Mouse (Mus musculus) heart, postnatal 0 days (tissue): Measurements from ENCODE around the gene Atf7ip2. TPM values are rescaled to one million over a fixed set of nuclear protein-coding genes. Genes with fewer than 3 reads are reported as not detected.
A peak's percentile ranks its signal among the peaks of the same experiment; 100 is the strongest.

Experiments used
- ATAC-seq: fragments of 200-750 bp; cut with Nextera tagmentation; 2 replicates; pipeline ENCODE4 v1.8.0; 2017; ENCODE audit warnings: low read depth, moderate number of reproducible peaks, moderate library complexity; ENCODE audit not compliant: insufficient read depth
- DNase-seq: peaks from one replicate; pipeline ENCODE4 v3.0.0-alpha.2; 2016; ENCODE audit warnings: low spot score
- H3K27ac ChIP-seq: fragments of 300-500 bp; sonication (generic); 2 replicates; pipeline ENCODE4 v1.5.1; 2014; ENCODE audit warnings: low read depth, mild to moderate bottlenecking
- H3K27me3 ChIP-seq: fragments of 300-500 bp; sonication (generic); 2 replicates; pipeline ENCODE4 v1.6.1; 2014; ENCODE audit warnings: low read length, mixed read lengths; ENCODE audit not compliant: control insufficient read depth, insufficient read depth
- H3K36me3 ChIP-seq: fragments of 300-500 bp; sonication (generic); replicated peaks from 2 replicates; pipeline ENCODE4 v1.6.1; 2014; ENCODE audit warnings: low read length, mixed read lengths; ENCODE audit not compliant: control insufficient read depth, insufficient read depth
- H3K4me1 ChIP-seq: fragments of 300-500 bp; sonication (generic); 2 replicates; pipeline ENCODE4 v1.6.1; 2014; ENCODE audit warnings: antibody characterized with exemption; ENCODE audit not compliant: control insufficient read depth, insufficient read depth
- H3K4me2 ChIP-seq: fragments of 300-500 bp; sonication (generic); 2 replicates; pipeline ENCODE4 v1.6.1; 2014; ENCODE audit warnings: low read depth, mild to moderate bottlenecking, low read length, moderate library complexity
- H3K4me3 ChIP-seq: fragments of 300-500 bp; sonication (generic); 2 replicates; pipeline ENCODE4 v1.5.1; 2014; ENCODE audit warnings: low read depth, low read length
- H3K9ac ChIP-seq: fragments of 300-500 bp; sonication (generic); replicated peaks from 2 replicates; pipeline ENCODE4 v1.6.1; 2014; ENCODE audit warnings: low read depth, low read length, mixed read lengths
- H3K9me3 ChIP-seq: fragments of 300-500 bp; sonication (generic); replicated peaks from 2 replicates; pipeline ENCODE4 v1.6.1; 2016; ENCODE audit warnings: low read length; ENCODE audit not compliant: control insufficient read depth
- CTCF ChIP-seq: IDR thresholded peaks from 2 replicates; pipeline ENCODE4 v1.5.1; 2016; ENCODE audit warnings: antibody characterized with exemption, control low read depth, low read depth
- EP300 ChIP-seq: IDR thresholded peaks from 2 replicates; pipeline ENCODE4 v1.6.1; 2016; ENCODE audit warnings: antibody characterized with exemption, low read depth
- WGBS: fragments of 180-500 bp; shearing (Covaris S2); extraction: QIAGEN DNeasy Blood & Tissue Kit; methylation state at CpG from one replicate; pipeline ENCODE4 v1.1.7; 2014; 5-methylcytosine and 5-hydroxymethylcytosine counted together
- microRNA-seq: library from miRNA; unstranded; fragments of <30 nt; microRNA quantifications from one replicate; pipeline ENCODE4, GENCODE M21; 2016
- polyA plus RNA-seq: library from polyadenylated mRNA; unstranded; fragments of >200 nt; fragmentation: Nextera tagmentation; extraction: Ambion mirVana; gene quantifications from 2 replicates; pipeline ENCODE4 v1.2.1, GENCODE M21; 2015
- total RNA-seq: library from RNA; depleted of rRNA; stranded (reverse); fragments of >200 nt; gene quantifications from 2 replicates; pipeline ENCODE4 v1.2.3, GENCODE M21; 2014; ENCODE audit warnings: low replicate concordance; rRNA removed

Gene Atf7ip2
- total and polyA plus RNA-seq, 2 experiments from 2014 or later = 0.10 TPM; not detected in 1

GRCm38 (mm10) chr16:10299637-10300036 is 107.1 kb downstream of the Atf7ip2 start:
- Histone ChIP-seq H3K4me1 (peaks cover 15% of the 10 kb centered on the region; the same call in 1 of the 2 replicates), H3K4me2 (no peak overlapping the region), H3K4me3 (no peak overlapping the region), H3K27me3 (no peaks in the 10 kb centered on the region), H3K36me3 (no peaks in the 10 kb centered on the region), H3K9me3 (no peaks in the 10 kb centered on the region), H3K9ac (no peak overlapping the region), H3K27ac (peak overlapping the region; percentile 65)
- DNase-seq = peak; percentile 47
- ATAC-seq = peak; percentile 56; the same call in 1 of the 2 replicates
- TF ChIP-seq EP300 (no peak), CTCF (no peak)
- 28% methylated on average over 8 of the region's 8 CpGs for WGBS

DNA sequence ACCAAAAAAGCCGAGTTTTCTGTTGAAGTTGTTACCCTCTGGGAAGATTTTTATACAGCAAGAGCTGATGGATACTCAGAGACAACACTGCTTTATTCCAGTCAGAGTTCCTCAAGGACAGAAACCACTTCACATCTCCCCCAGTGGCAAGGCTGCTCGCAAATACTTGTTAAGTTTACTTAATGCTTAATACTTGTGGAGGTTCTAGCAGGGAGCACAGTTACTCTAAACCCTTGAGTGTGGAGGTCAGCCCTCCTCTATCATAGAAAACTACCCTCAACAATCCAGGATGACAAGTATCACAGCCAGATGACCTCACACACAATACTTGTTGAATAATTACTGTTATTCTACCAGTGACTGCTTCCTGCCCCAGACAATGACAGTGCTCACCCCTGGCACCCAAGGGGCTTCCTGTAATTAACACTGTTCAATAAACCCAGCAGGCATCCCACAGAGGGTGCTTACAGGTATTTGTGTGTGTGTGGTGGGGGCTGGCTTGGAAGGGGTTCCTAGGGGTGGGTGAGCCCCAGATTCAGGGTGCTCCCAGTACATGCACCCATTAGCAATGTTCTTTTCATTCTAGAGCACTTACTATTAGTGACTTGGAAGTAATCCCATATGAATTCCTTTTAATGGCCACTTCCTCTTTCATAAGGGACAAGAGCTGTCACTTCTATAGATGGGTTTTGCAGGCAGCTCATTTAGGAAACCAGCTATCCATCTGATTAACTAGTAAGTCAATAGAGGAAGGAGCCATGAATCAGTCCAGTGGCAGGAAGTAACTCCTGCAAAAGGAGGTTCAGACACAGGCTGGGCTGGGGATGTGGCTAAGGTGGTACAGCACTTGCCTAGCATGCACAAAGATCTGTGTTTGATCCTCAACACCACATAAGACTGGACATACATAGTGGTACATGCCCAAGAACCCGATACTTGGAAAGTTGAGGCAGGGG is 108.0 kb downstream of the Atf7ip2 start:
- H3K27ac ChIP-seq = peak overlapping the region; percentile 65
- WGBS = 51% methylated on average over 3 of the region's 3 CpGs
- no peak overlapping the region for H3K4me2 ChIP-seq
- DNase-seq (no peak), ATAC-seq (no peak)
- no peak overlapping the region for H3K9ac ChIP-seq
- no peaks in the 10 kb centered on the region for H3K27me3 ChIP-seq
- H3K36me3 ChIP-seq = no peaks in the 10 kb centered on the region
- no peak overlapping the region for H3K4me3 ChIP-seq
- H3K9me3 ChIP-seq = no peaks in the 10 kb centered on the region
- no peak for TF ChIP-seq CTCF
- no peak for TF ChIP-seq EP300
- H3K4me1 ChIP-seq = peaks cover 15% of the 10 kb centered on the region; the same call in 1 of the 2 replicates

Small RNA genes within 50 kb of the gene (microRNA-seq; reads per million reads assigned to microRNA genes)
- not detected for gene Gm22932

Other genes with a start within 250 kb of the Atf7ip2 start
- gene Grin2a, start 197.2 kb upstream of the Atf7ip2 start, total RNA-seq = 0.27 and 0.38 TPM in 2 replicates
- 0.05 and 0.15 TPM in 2 replicates for gene Grin2a, start 197.2 kb upstream of the Atf7ip2 start, polyA plus RNA-seq
- gene Rpl39l, start 22.5 kb upstream of the Atf7ip2 start, total RNA-seq = not detected in 2 replicates
- gene Rpl39l, start 22.5 kb upstream of the Atf7ip2 start, polyA plus RNA-seq = 0.37 and 0.49 TPM in 2 replicates
- gene Emp2, start 121.3 kb downstream of the Atf7ip2 start, total RNA-seq = 43.4 and 56.7 TPM in 2 replicates
- 25.5 and 25.7 TPM in 2 replicates for gene Emp2, start 121.3 kb downstream of the Atf7ip2 start, polyA plus RNA-seq
- gene Tekt5, start 202.8 kb downstream of the Atf7ip2 start, total RNA-seq = 4.7 TPM in 1 of 2 replicates, not detected in the other
- 0.26 and 0.45 TPM in 2 replicates for gene Tekt5, start 202.8 kb downstream of the Atf7ip2 start, polyA plus RNA-seq
- 16.9 and 25.3 TPM in 2 replicates for gene Nubp1, start 219.2 kb downstream of the Atf7ip2 start, total RNA-seq
- 18.9 and 19.4 TPM in 2 replicates for gene Nubp1, start 219.2 kb downstream of the Atf7ip2 start, polyA plus RNA-seq